Mouse (Mus musculus): ENCODE data around the gene Olfr324. TPM values are rescaled to one million over a fixed set of nuclear protein-coding genes. Genes with fewer than 3 reads are reported as not detected.

Gene Olfr324
- polyA plus RNA-seq, 1 experiment from 2014 or later: not detected

DNA sequence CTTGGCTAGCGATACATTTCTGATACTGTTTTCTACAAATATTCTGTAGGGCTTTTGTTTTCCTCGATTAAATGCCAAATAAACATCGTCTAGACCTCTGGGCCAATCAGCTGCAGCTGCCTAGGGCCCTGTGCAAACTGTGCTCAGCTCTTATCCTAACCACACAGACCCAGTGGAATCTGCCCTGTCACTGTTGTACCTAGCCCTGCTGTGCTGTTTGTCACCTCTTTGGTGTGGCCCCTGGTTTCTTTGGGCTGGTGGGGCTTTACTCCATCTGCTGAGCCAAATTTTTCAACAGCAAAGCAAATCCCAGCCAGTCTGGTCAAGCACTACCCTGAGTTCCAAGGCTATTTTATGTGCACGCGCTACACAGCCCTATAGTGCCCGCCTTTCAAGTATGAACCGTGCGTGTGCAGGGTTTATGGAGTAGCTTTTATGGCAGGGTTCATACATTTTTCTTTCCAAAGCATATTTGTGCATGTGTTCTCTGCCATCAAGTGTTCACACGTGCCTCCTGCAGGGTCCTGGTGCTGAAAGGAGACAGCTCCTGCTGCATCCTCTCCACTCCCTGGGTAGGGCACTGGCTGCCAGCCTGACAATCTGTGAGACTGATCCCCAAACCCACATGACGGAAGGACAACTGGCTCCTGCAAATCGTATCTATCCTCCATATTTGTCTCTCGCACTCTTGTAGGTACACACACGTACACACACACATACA is 46.9 kb downstream of the Olfr324 start:
- Histone ChIP-seq H3K27ac (ENCODE audit: low read depth, low read length) (peak overlapping the region; percentile 24; the same call in 1 of the 2 replicates), H3K9me3 (ENCODE audit: control insufficient read depth, low read length) (no peaks in the 10 kb centered on the region), H3K4me2 (ENCODE audit: low read depth) (no peak overlapping the region), H3K4me1 (ENCODE audit: control insufficient read depth, insufficient read depth, low read length) (peaks cover 4% of the 10 kb centered on the region), H3K9ac (ENCODE audit: low read length) (no peak overlapping the region), H3K4me3 (ENCODE audit: low read depth, low read length) (no peak overlapping the region), H3K36me3 (ENCODE audit: control insufficient read depth, insufficient read depth, low read length) (no peaks in the 10 kb centered on the region), H3K27me3 (ENCODE audit: control insufficient read depth, insufficient read depth, low read length) (0 out of 2 replicates have a peak, but pooled peaks cover 6% of the 10 kb centered on the region)
- ATAC-seq (ENCODE audit: insufficient read depth, low FRiP score, low TSS enrichment) (no peak), DNase-seq (ENCODE audit: low spot score) (no peak)
- WGBS: 85% methylated on average over 13 of the region's 13 CpGs

- Histone ChIP-seq H3K4me2 (ENCODE audit: low read depth) (no peak overlapping the region), H3K4me1 (ENCODE audit: control insufficient read depth, insufficient read depth, low read length) (peaks cover 4% of the 10 kb centered on the region), H3K27ac (ENCODE audit: low read depth, low read length) (no peak overlapping the region), H3K9ac (ENCODE audit: low read length) (no peak overlapping the region), H3K36me3 (ENCODE audit: control insufficient read depth, insufficient read depth, low read length) (no peaks in the 10 kb centered on the region), H3K4me3 (ENCODE audit: low read depth, low read length) (no peak overlapping the region), H3K27me3 (ENCODE audit: control insufficient read depth, insufficient read depth, low read length) (0 out of 2 replicates have a peak, but pooled peaks cover 6% of the 10 kb centered on the region), H3K9me3 (ENCODE audit: control insufficient read depth, low read length) (no peaks in the 10 kb centered on the region)
- peak; percentile 52 for DNase-seq (ENCODE audit: low spot score)
- no peak for ATAC-seq (ENCODE audit: insufficient read depth, low FRiP score, low TSS enrichment)
- 33% methylated on average over 6 of the region's 6 CpGs for WGBS
Measured at GRCm38 (mm10) chr11:58643350-58643749, 48.4 kb downstream of the Olfr324 start.

Other genes starting within 250 kb of the Olfr324 start
- not detected in 2 replicates for gene Lypd8, start 216.1 kb upstream of the Olfr324 start, polyA plus RNA-seq (2014; fragmentation: Nextera tagmentation; extraction: Ambion mirVana)
- gene 1810065E05Rik, start 174.0 kb upstream of the Olfr324 start, polyA plus RNA-seq (2014; fragmentation: Nextera tagmentation; extraction: Ambion mirVana): not detected in 2 replicates
- not detected in 2 replicates for gene Gm12253, start 162.6 kb upstream of the Olfr324 start, polyA plus RNA-seq (2014; fragmentation: Nextera tagmentation; extraction: Ambion mirVana)
- not detected in 2 replicates for gene Lypd9, start 142.2 kb upstream of the Olfr324 start, polyA plus RNA-seq (2014; fragmentation: Nextera tagmentation; extraction: Ambion mirVana)
- gene Olfr30, start 132.8 kb upstream of the Olfr324 start, polyA plus RNA-seq (2014; fragmentation: Nextera tagmentation; extraction: Ambion mirVana): not detected in 2 replicates
- not detected in 2 replicates for gene Olfr332, start 102.6 kb upstream of the Olfr324 start, polyA plus RNA-seq (2014; fragmentation: Nextera tagmentation; extraction: Ambion mirVana)
- not detected in 2 replicates for gene Olfr331, start 92.5 kb upstream of the Olfr324 start, polyA plus RNA-seq (2014; fragmentation: Nextera tagmentation; extraction: Ambion mirVana)
- gene Olfr330, start 60.3 kb upstream of the Olfr324 start, polyA plus RNA-seq (2014; fragmentation: Nextera tagmentation; extraction: Ambion mirVana): not detected in 2 replicates
- not detected in 2 replicates for gene Olfr329-ps, start 48.7 kb upstream of the Olfr324 start, polyA plus RNA-seq (2014; fragmentation: Nextera tagmentation; extraction: Ambion mirVana)
- not detected in 2 replicates for gene Olfr328, start 39.5 kb upstream of the Olfr324 start, polyA plus RNA-seq (2014; fragmentation: Nextera tagmentation; extraction: Ambion mirVana)
- gene Olfr224, start 24.6 kb upstream of the Olfr324 start, polyA plus RNA-seq (2014; fragmentation: Nextera tagmentation; extraction: Ambion mirVana): not detected in 2 replicates
- gene Olfr325, start 17.4 kb upstream of the Olfr324 start, polyA plus RNA-seq (2014; fragmentation: Nextera tagmentation; extraction: Ambion mirVana): not detected in 2 replicates
- not detected in 2 replicates for gene 2210407C18Rik, start 21.0 kb downstream of the Olfr324 start, polyA plus RNA-seq (2014; fragmentation: Nextera tagmentation; extraction: Ambion mirVana)
- not detected in 2 replicates for gene Olfr323, start 35.4 kb downstream of the Olfr324 start, polyA plus RNA-seq (2014; fragmentation: Nextera tagmentation; extraction: Ambion mirVana)
- 0.31 and 0.39 TPM in 2 replicates for gene Trim58, start 45.4 kb downstream of the Olfr324 start, polyA plus RNA-seq (2014; fragmentation: Nextera tagmentation; extraction: Ambion mirVana)
- gene Olfr322, start 63.7 kb downstream of the Olfr324 start, polyA plus RNA-seq (2014; fragmentation: Nextera tagmentation; extraction: Ambion mirVana): not detected in 2 replicates
- gene Olfr320, start 86.0 kb downstream of the Olfr324 start, polyA plus RNA-seq (2014; fragmentation: Nextera tagmentation; extraction: Ambion mirVana): not detected in 2 replicates
- gene Olfr319, start 104.0 kb downstream of the Olfr324 start, polyA plus RNA-seq (2014; fragmentation: Nextera tagmentation; extraction: Ambion mirVana): not detected in 2 replicates
- gene Olfr318, start 128.9 kb downstream of the Olfr324 start, polyA plus RNA-seq (2014; fragmentation: Nextera tagmentation; extraction: Ambion mirVana): not detected in 2 replicates
- gene Olfr317, start 144.1 kb downstream of the Olfr324 start, polyA plus RNA-seq (2014; fragmentation: Nextera tagmentation; extraction: Ambion mirVana): not detected in 2 replicates
- gene Olfr316, start 157.6 kb downstream of the Olfr324 start, polyA plus RNA-seq (2014; fragmentation: Nextera tagmentation; extraction: Ambion mirVana): not detected in 2 replicates
- gene Olfr315, start 178.1 kb downstream of the Olfr324 start, polyA plus RNA-seq (2014; fragmentation: Nextera tagmentation; extraction: Ambion mirVana): not detected in 2 replicates
- not detected in 2 replicates for gene Olfr314, start 187.8 kb downstream of the Olfr324 start, polyA plus RNA-seq (2014; fragmentation: Nextera tagmentation; extraction: Ambion mirVana)
- 6.3 and 6.8 TPM in 2 replicates for gene Fam183b, start 206.8 kb downstream of the Olfr324 start, polyA plus RNA-seq (2014; fragmentation: Nextera tagmentation; extraction: Ambion mirVana)
- gene Olfr313, start 219.9 kb downstream of the Olfr324 start, polyA plus RNA-seq (2014; fragmentation: Nextera tagmentation; extraction: Ambion mirVana): not detected in 2 replicates
- gene Olfr312, start 234.1 kb downstream of the Olfr324 start, polyA plus RNA-seq (2014; fragmentation: Nextera tagmentation; extraction: Ambion mirVana): not detected in 2 replicates
- gene Olfr311, start 244.1 kb downstream of the Olfr324 start, polyA plus RNA-seq (2014; fragmentation: Nextera tagmentation; extraction: Ambion mirVana): not detected in 2 replicates